Mouse (Mus musculus) testis, adult 2 months (tissue): ENCODE data around the gene Cdc42se2. TPM values are rescaled to one million over a fixed set of nuclear protein-coding genes. Genes with fewer than 3 reads are reported as not detected.
A peak's percentile ranks its signal among the peaks of the same experiment; 100 is the strongest.

Source experiments
- H3K27ac ChIP-seq: fragments of 200-500 bp; 2 replicates; pipeline ENCODE4 v1.5.1; 2012; ENCODE audit warnings: low read depth, low read length; ENCODE audit not compliant: control insufficient read depth, insufficient read depth
- H3K27me3 ChIP-seq: fragments of 200-500 bp; 2 replicates; pipeline ENCODE4 v1.6.1; 2012; ENCODE audit warnings: mild to moderate bottlenecking, low read length, moderate library complexity; ENCODE audit not compliant: control insufficient read depth, insufficient read depth
- H3K36me3 ChIP-seq: fragments of 200-500 bp; 2 replicates; pipeline ENCODE4 v1.6.1; 2012; ENCODE audit warnings: mild to moderate bottlenecking, low read length; ENCODE audit not compliant: control insufficient read depth, insufficient read depth
- H3K4me1 ChIP-seq: fragments of 200-500 bp; 2 replicates; pipeline ENCODE4 v1.6.1; 2012; ENCODE audit warnings: low read length; ENCODE audit not compliant: control insufficient read depth, insufficient read depth
- H3K4me3 ChIP-seq: fragments of 200-500 bp; 2 replicates; pipeline ENCODE4 v1.5.1; 2012; ENCODE audit warnings: low read depth, mild to moderate bottlenecking, low read length, moderate library complexity, mixed read lengths; ENCODE audit not compliant: control insufficient read depth
- CTCF ChIP-seq: fragments of 200-500 bp; IDR thresholded peaks from 2 replicates; pipeline ENCODE4 v1.5.1; 2012; ENCODE audit warnings: low read depth, mild to moderate bottlenecking, inconsistent platforms, low read length, moderate library complexity; ENCODE audit not compliant: control insufficient read depth, insufficient read depth, insufficient replicate concordance
- POLR2A ChIP-seq: fragments of 200-500 bp; IDR thresholded peaks from 2 replicates; pipeline ENCODE4 v1.6.1; 2012; ENCODE audit warnings: low read depth, mild to moderate bottlenecking, inconsistent platforms, low read length, moderate library complexity; ENCODE audit not compliant: control insufficient read depth
- polyA plus RNA-seq: library from polyadenylated mRNA; depleted of rRNA; stranded (reverse); fragments of >200 nt; gene quantifications from 2 replicates; pipeline ENCODE4 v1.2.3, GENCODE M21; 2012

The Cdc42se2 gene
- polyA plus RNA-seq, 1 experiment, result 27.6 TPM

GRCm38 (mm10) chr11:54727327-54727901 lies 60.1 kb downstream of the Cdc42se2 start:
- H3K36me3 ChIP-seq, result no peaks in the 10 kb centered on the region

GRCm38 (mm10) chr11:54726571-54727062 lies 60.9 kb downstream of the Cdc42se2 start:
- no peaks in the 10 kb centered on the region for H3K4me1 ChIP-seq
- no peaks in the 10 kb centered on the region for H3K27me3 ChIP-seq
- no peak overlapping the region for H3K27ac ChIP-seq
- TF ChIP-seq CTCF (no peak), POLR2A (no peak)
- H3K36me3 ChIP-seq, result no peaks in the 10 kb centered on the region
- no peak overlapping the region for H3K4me3 ChIP-seq

More at GRCm38 (mm10) chr11:54727327-54727901, 60.1 kb downstream of the Cdc42se2 start:
- H3K4me1 ChIP-seq, result no peaks in the 10 kb centered on the region
- no peak overlapping the region for H3K4me3 ChIP-seq
- no peaks in the 10 kb centered on the region for H3K27me3 ChIP-seq
- no peak overlapping the region for H3K27ac ChIP-seq
- TF ChIP-seq CTCF, result no peak
- no peak for TF ChIP-seq POLR2A

- Histone ChIP-seq H3K4me1 (no peaks in the 10 kb centered on the region), H3K4me3 (no peak overlapping the region), H3K36me3 (no peaks in the 10 kb centered on the region), H3K27ac (no peak overlapping the region), H3K27me3 (no peaks in the 10 kb centered on the region)
- TF ChIP-seq POLR2A (no peak), CTCF (no peak)
Observed at GRCm38 (mm10) chr11:54724353-54725034, 63.0 kb downstream of the Cdc42se2 start.

GRCm38 (mm10) chr11:54722057-54722456 lies 65.4 kb downstream of the Cdc42se2 start:
- Histone ChIP-seq H3K36me3 (no peaks in the 10 kb centered on the region), H3K4me3 (no peak overlapping the region), H3K4me1 (no peaks in the 10 kb centered on the region), H3K27ac (no peak overlapping the region), H3K27me3 (no peaks in the 10 kb centered on the region)
- TF ChIP-seq POLR2A (no peak), CTCF (no peak)

- no peak overlapping the region for H3K27ac ChIP-seq
Observed at GRCm38 (mm10) chr11:54718601-54719000, 68.9 kb downstream of the Cdc42se2 start.

GRCm38 (mm10) chr11:54717893-54718292 lies 69.6 kb downstream of the Cdc42se2 start:
- Histone ChIP-seq H3K36me3 (no peaks in the 10 kb centered on the region), H3K27me3 (no peaks in the 10 kb centered on the region), H3K27ac (peak overlapping the region; percentile 13; the same call in 1 of the 2 replicates), H3K4me1 (no peaks in the 10 kb centered on the region), H3K4me3 (no peak overlapping the region)
- no peak for TF ChIP-seq CTCF
- TF ChIP-seq POLR2A, result no peak

More at GRCm38 (mm10) chr11:54718601-54719000, 68.9 kb downstream of the Cdc42se2 start:
- Histone ChIP-seq H3K27me3 (no peaks in the 10 kb centered on the region), H3K36me3 (no peaks in the 10 kb centered on the region), H3K4me1 (no peaks in the 10 kb centered on the region), H3K4me3 (no peak overlapping the region)
- TF ChIP-seq CTCF (no peak), POLR2A (no peak)

- no peaks in the 10 kb centered on the region for H3K36me3 ChIP-seq
- H3K4me3 ChIP-seq, result no peak overlapping the region
- no peak overlapping the region for H3K27ac ChIP-seq
- no peaks in the 10 kb centered on the region for H3K4me1 ChIP-seq
- TF ChIP-seq CTCF, result no peak
- TF ChIP-seq POLR2A, result no peak
- H3K27me3 ChIP-seq, result no peaks in the 10 kb centered on the region
Observed at GRCm38 (mm10) chr11:54712849-54713248, 74.6 kb downstream of the Cdc42se2 start.
